Mouse (Mus musculus) layer of hippocampus, adult 8-10 months (tissue): Measurements from ENCODE around the gene Apc2. TPM values are rescaled to one million over a fixed set of nuclear protein-coding genes. Genes with fewer than 3 reads are reported as not detected.

Experiments
- DNase-seq, 2 experiments: peaks; one replicate each; pipeline ENCODE4 v3.0.0; 2022; ENCODE audit warnings: low spot score in 2 of 2
- total RNA-seq, 4 experiments: library from RNA; stranded (reverse); gene quantifications; 2 replicates each; pipeline ENCODE4 v1.2.4; 2022

Apc2 gene
- total RNA-seq, 4 experiments from 2014 or later = 90.4 to 113 (median 110) TPM

- DNase-seq = no peak
Observed at GRCm38 (mm10) chr10:80294311-80294710, 1.5 kb upstream of the Apc2 start.

DNA sequence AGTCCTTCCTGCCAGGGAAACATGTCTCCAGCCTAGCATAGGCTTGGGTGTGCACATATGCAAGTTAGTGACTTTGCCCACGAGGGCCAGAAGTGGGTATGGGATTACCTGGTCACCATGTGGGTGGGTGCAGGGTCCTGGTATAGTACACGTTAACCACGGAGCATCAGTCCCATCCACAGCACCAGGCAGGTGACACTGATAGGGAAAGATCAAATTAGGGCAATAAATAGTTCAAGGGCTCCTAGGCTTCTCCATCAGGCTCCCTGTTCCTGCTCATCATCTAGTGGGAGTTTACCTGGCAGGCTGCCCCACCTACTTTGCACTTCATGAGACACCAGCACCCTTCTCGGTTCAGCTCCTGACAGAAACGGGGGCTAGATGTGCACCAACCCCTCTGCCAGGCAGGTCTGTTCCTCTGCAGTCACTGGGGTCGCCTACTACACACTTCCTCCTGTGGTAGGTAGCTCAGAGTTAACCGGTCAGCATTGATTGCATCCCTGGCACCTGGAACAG lies 931 bp upstream of the Apc2 start:
- no peak for DNase-seq

DNA sequence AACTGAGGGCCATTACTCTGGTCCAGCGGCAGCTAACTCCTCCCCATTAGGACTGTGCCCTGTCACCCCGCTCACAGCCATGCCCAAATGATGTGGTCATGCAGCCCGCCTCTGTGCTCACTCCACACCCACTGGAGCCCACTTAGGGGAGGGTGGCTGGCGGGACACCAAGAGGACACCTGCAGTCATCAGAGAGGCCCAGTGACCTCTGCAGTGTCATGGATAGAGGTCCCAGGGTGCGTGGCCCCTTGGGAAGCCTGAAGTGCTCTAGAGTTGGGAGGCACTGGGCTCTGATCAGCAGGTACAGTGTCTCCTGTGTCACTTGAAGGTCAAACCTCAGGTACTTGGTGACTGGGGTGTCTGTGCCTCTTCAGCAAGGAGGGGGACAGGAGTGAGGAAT lies 1.0 kb downstream of the Apc2 start:
- no peak for DNase-seq

DNA sequence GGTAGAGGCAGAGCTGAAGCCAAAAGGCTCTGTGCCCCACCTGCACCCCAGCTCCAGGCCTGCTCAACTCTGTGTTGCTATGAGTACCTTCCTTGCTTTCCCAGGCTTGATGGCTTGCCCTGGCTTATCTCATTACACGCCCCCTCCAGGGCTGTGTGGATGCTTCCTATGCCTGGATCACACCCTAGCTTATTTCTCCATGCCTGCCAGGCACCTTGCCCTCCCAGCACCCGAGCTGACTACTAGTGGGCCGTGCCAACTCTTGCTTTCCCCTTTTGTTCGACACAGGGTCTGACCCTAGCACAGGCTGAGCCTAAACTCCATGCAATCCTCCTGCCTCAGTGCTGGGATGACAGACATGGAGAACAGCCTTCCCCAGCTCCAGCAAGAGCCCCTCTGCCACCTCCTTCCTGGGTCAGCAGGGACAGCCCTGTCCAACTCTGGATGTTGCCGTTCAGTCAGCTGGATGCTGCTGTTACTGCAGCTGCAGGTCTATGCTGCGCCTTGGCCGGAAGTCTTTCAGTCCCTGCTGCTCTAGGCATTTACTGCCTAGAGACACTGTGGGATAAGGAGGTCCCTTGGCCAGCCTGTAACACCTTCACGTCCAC lies 1.9 kb downstream of the Apc2 start:
- no peak for DNase-seq

DNA sequence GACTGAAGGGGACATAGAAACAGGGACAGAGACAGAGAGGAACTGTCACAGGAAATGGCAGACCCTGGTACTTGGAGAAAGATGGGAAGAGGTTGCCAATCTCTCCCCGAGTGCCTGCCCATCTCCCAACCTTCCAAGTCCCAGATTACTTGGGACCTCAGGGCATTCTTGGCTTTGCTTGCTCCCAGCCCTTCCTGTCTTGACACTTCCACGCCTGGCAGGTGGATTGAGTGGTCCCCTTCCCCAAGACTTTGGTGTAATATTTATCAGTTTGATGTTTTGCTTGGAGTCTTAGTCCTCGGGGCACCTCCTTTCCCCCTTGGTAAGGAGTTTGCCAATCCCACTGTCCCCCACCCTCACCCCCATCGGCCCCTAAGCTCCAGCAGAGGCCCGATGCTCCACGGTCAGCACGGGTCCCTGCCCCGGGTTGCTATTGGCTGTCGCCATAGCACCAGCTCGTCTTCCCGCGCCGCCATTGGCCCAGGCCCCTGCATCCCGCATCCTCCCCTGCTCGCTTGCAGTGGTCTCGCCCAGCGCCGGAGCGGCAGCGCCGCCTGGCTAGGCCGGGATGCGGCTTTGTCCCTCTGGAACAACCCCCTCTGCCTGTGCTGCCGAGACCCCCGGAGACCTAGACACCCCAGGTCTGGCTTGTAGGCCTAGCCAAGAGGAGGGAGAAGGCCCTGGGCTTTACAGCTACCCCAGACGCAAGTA lies 2.9 kb downstream of the Apc2 start:
- peak; percentile 89 to 91 for DNase-seq

DNA sequence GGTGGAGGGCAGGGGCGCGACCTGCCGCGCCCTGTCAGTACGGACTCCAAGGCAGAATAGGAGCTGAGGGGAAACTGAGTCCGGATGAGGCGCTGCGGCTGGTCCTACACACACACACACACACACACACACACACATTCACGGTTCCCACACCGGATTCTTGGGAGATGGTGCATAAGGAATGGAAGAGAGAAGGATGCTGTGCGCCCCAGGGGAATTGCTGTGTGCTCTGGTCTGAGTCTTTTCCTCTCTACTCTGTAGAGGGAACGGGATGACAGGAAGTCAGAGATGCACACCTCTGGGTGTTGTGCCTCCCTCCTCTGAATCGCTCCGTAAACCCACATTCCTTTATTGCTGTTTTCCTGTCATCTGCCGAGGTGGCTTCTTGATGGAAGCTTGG lies 3.5 kb downstream of the Apc2 start:
- no peak for DNase-seq

DNA sequence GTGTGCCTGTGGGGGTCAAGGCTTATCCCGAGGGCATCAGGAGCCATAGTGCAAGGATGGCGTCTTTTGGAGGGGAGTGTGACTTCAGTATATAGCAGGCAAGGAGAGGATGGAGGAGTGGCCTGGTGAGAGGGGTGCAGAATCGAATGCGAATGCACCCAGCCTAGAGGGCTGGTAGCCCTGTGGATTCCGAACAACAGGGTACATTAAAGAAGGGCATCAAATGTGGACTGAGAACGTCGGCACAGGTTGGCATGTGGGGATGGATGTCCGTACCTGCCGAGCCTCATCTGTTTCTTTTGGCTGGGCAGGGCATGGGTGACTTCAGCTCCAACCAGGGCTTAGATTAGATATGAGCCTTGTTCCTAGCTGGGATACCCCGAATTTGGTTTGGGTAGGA lies 4.0 kb downstream of the Apc2 start:
- DNase-seq = no peak

GRCm38 (mm10) chr10:80300672-80301181 lies 5.0 kb downstream of the Apc2 start:
- DNase-seq = no peak

DNA sequence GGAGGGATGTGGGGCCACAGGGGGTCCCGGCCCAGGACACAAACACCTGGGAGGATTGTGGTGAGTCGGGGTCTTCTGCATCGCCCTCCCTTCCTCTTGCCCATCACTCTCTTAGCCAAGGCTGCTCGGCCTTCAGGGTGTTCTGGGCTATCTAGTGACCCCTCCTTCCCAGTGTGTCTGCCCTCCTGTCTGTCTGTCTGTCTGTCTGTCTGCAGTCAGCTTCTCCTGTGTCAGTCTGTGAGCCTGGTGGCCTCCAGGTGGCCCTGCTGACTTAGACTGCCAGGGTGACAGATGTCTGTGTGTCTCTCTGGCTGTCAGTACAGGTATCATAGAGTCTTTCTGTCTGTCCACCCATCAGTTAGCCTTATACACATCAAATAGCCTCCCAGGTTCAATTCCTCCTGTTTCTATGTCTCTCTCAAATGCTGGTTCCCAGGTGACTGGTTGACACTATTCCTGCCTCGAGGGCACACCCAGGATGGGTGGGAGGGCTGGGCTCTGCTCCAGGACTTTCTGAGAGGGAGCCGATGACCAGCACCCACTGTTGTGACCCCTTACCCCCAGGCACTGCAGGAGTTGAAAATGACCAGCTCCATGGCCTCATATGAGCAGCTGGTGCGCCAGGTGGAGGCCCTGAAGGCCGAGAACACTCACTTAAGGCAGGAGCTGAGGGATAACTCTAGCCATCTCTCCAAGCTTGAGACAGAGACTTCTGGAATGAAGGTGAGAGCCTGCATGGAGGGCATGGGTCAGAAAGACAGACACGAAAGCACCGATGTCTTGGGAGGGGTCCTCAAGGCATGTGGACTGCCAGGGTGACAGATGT lies 5.7 kb downstream of the Apc2 start:
- no peak for DNase-seq

DNA sequence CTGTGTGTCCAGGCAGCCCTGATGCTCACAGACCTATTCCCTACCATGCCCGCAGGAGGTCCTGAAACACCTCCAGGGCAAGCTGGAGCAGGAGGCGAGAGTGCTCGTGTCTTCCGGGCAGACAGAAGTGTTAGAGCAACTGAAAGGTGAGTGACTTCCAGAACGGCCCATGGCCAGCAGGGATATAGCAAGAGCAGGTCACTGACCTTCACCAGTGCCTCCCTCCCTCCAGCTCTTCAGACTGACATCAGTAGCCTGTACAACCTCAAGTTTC lies 6.2 kb downstream of the Apc2 start:
- DNase-seq = no peak

DNA sequence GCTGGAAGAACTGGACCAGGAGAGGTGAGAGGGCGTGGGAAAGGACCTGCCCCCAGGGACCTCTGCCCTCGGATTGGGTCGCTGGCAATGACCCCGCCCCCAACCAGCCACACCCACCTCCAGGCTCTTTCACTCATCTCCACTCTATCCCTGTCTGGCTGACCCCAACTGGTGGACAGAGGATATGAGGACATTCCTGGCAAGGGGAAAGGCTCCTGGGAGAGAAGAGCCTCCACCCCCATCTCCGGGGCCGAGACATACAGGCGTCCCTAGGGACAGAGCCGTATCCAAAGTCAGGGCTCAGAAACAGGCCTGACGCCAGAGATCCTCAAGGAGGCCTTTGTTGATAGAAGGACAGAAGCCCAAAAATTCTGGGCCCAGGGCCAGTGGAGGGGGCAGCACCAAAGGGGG lies 6.7 kb downstream of the Apc2 start:
- peak; percentile 70 to 86 for DNase-seq

GRCm38 (mm10) chr10:80304458-80304857 lies 8.7 kb downstream of the Apc2 start:
- DNase-seq = no peak

DNA sequence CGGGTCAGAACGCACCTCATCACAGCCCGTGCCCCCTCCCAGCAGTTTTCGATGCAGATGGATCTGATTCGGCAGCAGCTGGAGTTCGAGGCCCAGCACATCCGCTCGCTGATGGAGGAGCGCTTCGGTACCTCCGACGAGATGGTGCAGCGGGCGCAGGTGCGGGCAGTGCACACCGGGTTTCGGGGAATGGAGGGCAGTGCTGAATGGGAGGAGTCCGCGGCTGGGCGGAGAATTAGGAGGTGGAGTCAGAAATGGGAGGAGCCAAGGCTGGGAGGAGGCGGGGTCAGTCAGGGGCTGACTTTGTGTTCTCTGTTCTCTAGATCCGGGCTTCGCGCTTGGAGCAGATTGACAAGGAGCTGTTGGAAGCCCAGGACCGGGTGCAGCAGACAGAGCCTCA lies 9.1 kb downstream of the Apc2 start:
- no peak for DNase-seq

GRCm38 (mm10) chr10:80311560-80311959 lies 15.8 kb downstream of the Apc2 start:
- no peak for DNase-seq

DNA sequence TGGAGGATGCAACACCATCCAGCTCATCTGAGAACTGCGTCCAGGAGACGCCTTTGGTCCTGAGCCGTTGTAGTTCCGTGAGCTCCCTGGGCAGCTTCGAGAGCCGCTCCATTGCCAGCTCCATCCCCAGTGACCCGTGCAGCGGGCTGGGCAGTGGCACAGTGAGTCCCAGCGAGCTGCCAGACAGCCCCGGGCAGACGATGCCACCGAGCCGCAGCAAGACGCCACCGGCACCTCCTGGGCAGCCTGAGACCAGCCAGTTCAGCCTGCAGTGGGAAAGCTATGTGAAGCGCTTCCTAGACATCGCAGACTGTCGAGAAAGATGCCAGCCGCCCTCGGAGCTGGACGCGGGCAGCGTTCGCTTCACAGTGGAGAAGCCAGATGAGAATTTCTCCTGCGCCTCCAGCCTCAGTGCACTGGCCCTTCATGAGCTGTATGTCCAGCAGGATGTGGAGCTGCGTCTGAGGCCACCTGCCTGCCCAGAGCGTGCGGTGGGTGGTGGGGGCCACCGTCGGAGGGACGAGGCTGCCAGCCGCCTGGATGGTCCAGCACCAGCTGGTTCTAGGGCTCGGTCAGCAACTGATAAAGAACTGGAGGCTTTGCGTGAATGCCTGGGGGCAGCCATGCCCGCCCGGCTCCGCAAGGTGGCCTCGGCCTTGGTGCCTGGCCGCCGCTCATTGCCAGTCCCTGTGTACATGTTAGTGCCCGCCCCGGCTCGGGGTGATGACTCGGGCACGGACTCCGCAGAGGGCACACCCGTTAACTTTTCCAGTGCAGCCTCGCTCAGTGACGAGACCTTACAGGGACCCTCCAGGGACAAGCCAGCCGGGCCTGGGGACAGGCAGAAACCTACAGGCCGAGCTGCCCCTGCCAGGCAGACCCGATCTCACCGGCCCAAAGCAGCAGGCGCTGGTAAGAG lies 17.1 kb downstream of the Apc2 start:
- DNase-seq = no peak

GRCm38 (mm10) chr10:80313627-80314201 lies 17.9 kb downstream of the Apc2 start:
- DNase-seq = no peak

- no peak for DNase-seq
Observed at GRCm38 (mm10) chr10:80314494-80315001, 18.8 kb downstream of the Apc2 start.

GRCm38 (mm10) chr10:80315315-80315714 lies 19.5 kb downstream of the Apc2 start:
- DNase-seq = no peak

DNA sequence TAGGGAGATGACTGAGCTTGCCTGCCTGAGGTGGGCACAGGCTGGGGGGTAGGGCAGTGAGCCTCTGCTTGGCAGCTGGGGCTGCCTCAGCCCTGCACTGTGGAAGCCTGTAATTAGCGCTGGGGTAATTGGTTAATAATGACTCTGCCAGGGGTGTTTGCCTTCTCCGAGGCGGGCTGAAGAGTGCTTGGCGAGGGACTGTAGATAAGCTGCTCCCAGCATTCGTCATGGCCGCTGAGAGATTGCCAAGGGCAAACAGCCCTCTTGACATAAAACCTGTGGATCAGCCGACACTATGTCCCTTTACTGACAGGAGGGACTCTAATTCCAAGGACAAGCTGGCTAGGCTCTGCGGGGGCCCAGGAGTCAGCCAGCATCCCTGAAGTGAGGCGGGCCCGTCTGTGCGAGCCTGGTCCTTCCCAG lies 20.6 kb downstream of the Apc2 start:
- DNase-seq = no peak

- no peak for DNase-seq
Observed at GRCm38 (mm10) chr10:80317011-80317410, 21.2 kb downstream of the Apc2 start.

DNA sequence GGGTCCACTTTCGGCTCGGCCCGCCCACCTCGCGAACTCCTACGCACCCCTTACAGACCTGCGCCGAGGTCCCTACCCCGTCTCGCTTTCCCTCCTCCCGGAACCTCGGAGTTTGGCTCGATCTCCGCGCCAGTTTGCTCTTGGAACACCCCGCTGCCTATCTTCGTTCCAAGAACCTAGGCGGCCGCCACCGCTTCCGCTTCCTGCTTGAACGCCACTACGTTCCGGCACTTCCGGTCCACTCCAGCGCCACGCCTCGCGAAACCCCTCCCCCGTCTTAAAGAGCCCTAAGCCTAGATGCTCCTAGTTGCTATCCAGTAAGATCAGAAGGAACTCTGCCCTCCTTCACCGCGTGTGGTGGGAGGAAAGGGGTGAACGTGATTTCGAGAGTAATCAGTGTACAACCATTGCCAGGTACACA lies 24.6 kb downstream of the Apc2 start, which contains the start of gene 2310011J03Rik:
TSS of gene 2310011J03Rik (minus strand) at position 198 of the 421 bp plus-strand sequence.
- peak; percentile 87 to 88 for DNase-seq
